10 mouse cellular contexts compared by ENCODE assay signal in the genomic region with DNA sequence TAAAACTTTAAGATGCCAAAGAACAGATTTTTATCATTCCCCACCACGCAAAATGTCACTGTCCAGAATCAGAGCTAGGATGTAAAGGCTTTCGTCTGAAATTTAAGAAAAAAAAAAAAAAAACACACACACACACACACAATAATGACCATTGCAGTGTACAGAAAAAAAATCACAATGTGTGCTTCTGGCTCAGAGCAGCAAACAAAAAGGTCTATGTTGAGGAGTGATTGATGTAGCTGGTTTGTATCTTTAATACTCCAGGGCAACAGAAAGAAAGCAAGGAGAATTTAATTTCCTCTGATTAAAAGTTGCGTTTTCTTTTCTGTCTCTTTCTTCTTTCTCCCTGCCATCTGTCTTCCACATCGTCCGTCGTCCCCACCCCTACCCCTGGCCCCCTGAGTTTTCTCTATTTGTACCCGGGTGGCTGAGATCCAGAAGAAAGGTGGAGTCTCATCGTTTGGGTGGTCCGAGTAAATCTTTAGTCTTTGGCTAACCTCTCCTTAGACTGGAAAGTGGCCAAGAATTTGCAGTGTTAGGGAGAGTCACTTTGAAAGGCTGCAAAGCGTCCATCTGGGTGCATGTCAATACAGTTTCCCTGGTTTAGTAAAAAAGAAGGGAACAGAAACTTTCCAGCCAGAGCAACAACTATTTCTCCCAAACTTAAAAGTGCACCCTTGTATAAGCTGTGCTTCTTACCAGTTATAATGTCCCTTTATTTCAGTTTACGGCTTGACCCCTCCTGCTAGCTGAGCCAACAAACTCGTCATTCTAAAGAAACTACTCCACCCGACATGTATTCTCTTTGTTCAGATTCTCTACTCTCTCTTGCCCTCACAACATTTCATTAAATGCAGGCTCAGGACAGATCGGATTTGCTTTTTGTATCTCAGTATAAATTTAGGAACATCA.
A peak's percentile ranks its signal among the peaks of the same experiment; 100 is the strongest.
DNase-seq lines count a peak whose midpoint lies in the region; ATAC-seq and TF ChIP-seq lines count a peak whose summit lies in the region.
"Had no signal": no experiment of that assay in that cellular context is flagged by ENCODE, and none has a peak within 500 bp of the region (broad histone marks: within the 10 kb centered on the region; RNA-seq: fewer than 3 reads in every experiment).

No protein-coding gene starts in this region.

- TF ChIP-seq POLR2A in cerebellum, adult 2 months (IDR thresholded peaks at IDR 0.05; ENCODE audit: borderline replicate concordance, insufficient read depth, low read length): no peak

- ATAC-seq in kidney, embryonic 16.5 days (ENCODE audit: low FRiP score, low TSS enrichment): peak; percentile 59; the same call in 1 of the 2 replicates
- ATAC-seq in forebrain, embryonic 13.5 days: peak; percentile 88
- peak; percentile 81 for ATAC-seq in hindbrain, embryonic 15.5 days (ENCODE audit: low FRiP score, low read depth)
- peak; percentile 82 for ATAC-seq in neural tube, embryonic 11.5 days (ENCODE audit: insufficient read depth, low FRiP score, low TSS enrichment)

- peak overlapping the region; percentile 10; the same call in 1 of the 2 replicates for H3K4me3 ChIP-seq in kidney, embryonic 16.5 days (ENCODE audit: low read length)
- H3K4me3 ChIP-seq in forebrain, embryonic 13.5 days: no peak overlapping the region
- H3K4me3 ChIP-seq in hindbrain, embryonic 15.5 days: no peak overlapping the region
- no peak overlapping the region for H3K4me3 ChIP-seq in neural tube, embryonic 11.5 days (ENCODE audit: low read depth, low read length)
- H3K4me3 ChIP-seq in cerebellum, adult 2 months (replicated peaks; ENCODE audit: insufficient read depth, low read depth, low read length): no peak overlapping the region
- H3K4me3 ChIP-seq: liver, embryonic 15.5 days had no signal

- no peaks in the 10 kb centered on the region for H3K9me3 ChIP-seq in kidney, embryonic 16.5 days (ENCODE audit: low read length)
- no peaks in the 10 kb centered on the region for H3K9me3 ChIP-seq in forebrain, embryonic 13.5 days (replicated peaks)
- H3K9me3 ChIP-seq in hindbrain, embryonic 15.5 days: no peaks in the 10 kb centered on the region
- H3K9me3 ChIP-seq in neural tube, embryonic 11.5 days (ENCODE audit: control insufficient read depth, low read length): no peaks in the 10 kb centered on the region
- H3K9me3 ChIP-seq: liver, embryonic 15.5 days had no signal

- DNase-seq in kidney, adult 18-20 months: no peak
- DNase-seq in neural tube, embryonic 11.5 days (ENCODE audit: low spot score): peak; percentile 60
- DNase-seq in left cerebral cortex, adult 8-10 months (ENCODE audit: low spot score in 2 of 2): no peak
- DNase-seq in cerebellum, adult 2 months: no peak
- DNase-seq in layer of hippocampus, adult 8-10 months (ENCODE audit: low spot score in 2 of 2): no peak

- H3K4me1 ChIP-seq in kidney, embryonic 16.5 days (ENCODE audit: insufficient read depth, low read length): 0 out of 2 replicates have a peak, but pooled peaks cover 4% of the 10 kb centered on the region
- H3K4me1 ChIP-seq in forebrain, embryonic 13.5 days: peaks cover 22% of the 10 kb centered on the region
- H3K4me1 ChIP-seq in hindbrain, embryonic 15.5 days (replicated peaks): no peaks in the 10 kb centered on the region
- H3K4me1 ChIP-seq in neural tube, embryonic 11.5 days (ENCODE audit: control insufficient read depth, insufficient read depth, low read length): no peaks in the 10 kb centered on the region; the same call in 1 of the 2 replicates
- H3K4me1 ChIP-seq in cerebellum, adult 2 months (ENCODE audit: control insufficient read depth, insufficient read depth, low read length): no peaks in the 10 kb centered on the region
- H3K4me1 ChIP-seq: liver, embryonic 15.5 days had no signal

- H3K36me3 ChIP-seq in kidney, embryonic 16.5 days (ENCODE audit: insufficient read depth, low read length): no peaks in the 10 kb centered on the region
- H3K36me3 ChIP-seq in forebrain, embryonic 13.5 days (ENCODE audit: poor library complexity, severe bottlenecking): no peaks in the 10 kb centered on the region
- H3K36me3 ChIP-seq in hindbrain, embryonic 15.5 days: no peaks in the 10 kb centered on the region
- H3K36me3 ChIP-seq in neural tube, embryonic 11.5 days (ENCODE audit: control insufficient read depth, insufficient read depth, low read length): no peaks in the 10 kb centered on the region
- H3K36me3 ChIP-seq: liver, embryonic 15.5 days had no signal

- WGBS in kidney, embryonic 16.5 days: 36% methylated on average over 14 of the region's 14 CpGs
- 9% methylated on average over 14 of the region's 14 CpGs for WGBS in forebrain, embryonic 13.5 days
- WGBS in hindbrain, embryonic 15.5 days: 21% methylated on average over 14 of the region's 14 CpGs
- 26% methylated on average over 14 of the region's 14 CpGs for WGBS in neural tube, embryonic 11.5 days
- 15% methylated on average over 14 of the region's 14 CpGs for WGBS in cerebellum, adult 2 months

- H3K27me3 ChIP-seq in kidney, embryonic 16.5 days (ENCODE audit: insufficient read depth, low read length): no peaks in the 10 kb centered on the region
- no peaks in the 10 kb centered on the region for H3K27me3 ChIP-seq in forebrain, embryonic 13.5 days
- no peaks in the 10 kb centered on the region for H3K27me3 ChIP-seq in hindbrain, embryonic 15.5 days
- no peaks in the 10 kb centered on the region for H3K27me3 ChIP-seq in neural tube, embryonic 11.5 days (ENCODE audit: control insufficient read depth, insufficient read depth, low read length)
- no peaks in the 10 kb centered on the region for H3K27me3 ChIP-seq in cerebellum, adult 2 months (ENCODE audit: control insufficient read depth, insufficient read depth, low read length)
- H3K27me3 ChIP-seq: CH12.LX; liver, embryonic 15.5 days had no signal

- H3K4me2 ChIP-seq in kidney, embryonic 16.5 days (replicated peaks; ENCODE audit: low read depth, low read length): peak overlapping the region; percentile 42
- peak overlapping the region; percentile 44 for H3K4me2 ChIP-seq in forebrain, embryonic 13.5 days
- peak overlapping the region; percentile 39 for H3K4me2 ChIP-seq in hindbrain, embryonic 15.5 days
- no peak overlapping the region for H3K4me2 ChIP-seq in neural tube, embryonic 11.5 days (ENCODE audit: low read depth)
- H3K4me2 ChIP-seq: liver, embryonic 15.5 days had no signal

- H3K9ac ChIP-seq in kidney, embryonic 16.5 days (replicated peaks; ENCODE audit: low read length): 0 out of 2 replicates have a peak overlapping the region, but pooled peaks have one; percentile 38
- H3K9ac ChIP-seq in forebrain, embryonic 13.5 days: no peak overlapping the region
- H3K9ac ChIP-seq in hindbrain, embryonic 15.5 days: no peak overlapping the region
- no peak overlapping the region for H3K9ac ChIP-seq in neural tube, embryonic 11.5 days (ENCODE audit: low read length)
- H3K9ac ChIP-seq: liver, embryonic 15.5 days had no signal

- H3K27ac ChIP-seq in kidney, embryonic 16.5 days (ENCODE audit: low read length): peak overlapping the region; percentile 53; the same call in 1 of the 2 replicates
- H3K27ac ChIP-seq in forebrain, embryonic 13.5 days: peak overlapping the region; percentile 40
- peak overlapping the region; percentile 22; the same call in 1 of the 2 replicates for H3K27ac ChIP-seq in hindbrain, embryonic 15.5 days (replicated peaks)
- H3K27ac ChIP-seq in neural tube, embryonic 11.5 days (ENCODE audit: low read depth, low read length): no peak overlapping the region; the same call in 1 of the 2 replicates
- no peak overlapping the region for H3K27ac ChIP-seq in cerebellum, adult 2 months (ENCODE audit: insufficient read depth, low read length)
- H3K27ac ChIP-seq: liver, embryonic 15.5 days had no signal

- TF ChIP-seq CTCF in cerebellum, adult 2 months (IDR thresholded peaks at IDR 0.05; ENCODE audit: borderline replicate concordance, insufficient read depth, low read depth, low read length): no peak

Comparison
In these comparisons a context has a peak if more than half of its experiments do, and no peak if none do; other contexts are left out.
1. H3K27ac ChIP-seq: peak in kidney, embryonic 16.5 days (single experiment), forebrain, embryonic 13.5 days (single experiment) and hindbrain, embryonic 15.5 days (single experiment); none in neural tube, embryonic 11.5 days (single experiment) and cerebellum, adult 2 months (single experiment).
2. Peak in every context shown above with its lines, with median percentiles within 50 percentile points of each other: ATAC-seq.